Mouse (Mus musculus) MEL (cell line): ENCODE data around the gene Havcr1. TPM values are rescaled to one million over a fixed set of nuclear protein-coding genes. Genes with fewer than 3 reads are reported as not detected.

Experiments used
- DNase-seq: peaks from one replicate; pipeline ENCODE4 v3.0.0; 2011; ENCODE audit warnings: low read depth, low spot score
- H3K27ac ChIP-seq: 2 replicates; pipeline ENCODE4 v1.5.1; 2012; ENCODE audit warnings: low read depth, mild to moderate bottlenecking, control low read depth, low read length, moderate library complexity; ENCODE audit not compliant: control insufficient read depth
- H3K27me3 ChIP-seq, 2 experiments: fragments of 150-350 bp in 1 of 2; sonication (generic) in 1 of 2; 2 replicates each; pipeline ENCODE4 v1.6.1; 2012; ENCODE audit warnings: low read length in 2 of 2, mild to moderate bottlenecking in 2 of 2, improper control_type of control experiment in 1 of 2, moderate library complexity in 1 of 2; ENCODE audit not compliant: insufficient read depth in 2 of 2, control insufficient read depth in 1 of 2
- H3K36me3 ChIP-seq, 2 experiments: 2 replicates each; pipeline ENCODE4 v1.6.1; 2012 to 2014; ENCODE audit warnings: low read length in 2 of 2, improper control_type of control experiment in 1 of 2, inconsistent platforms in 1 of 2, mild to moderate bottlenecking in 1 of 2; ENCODE audit not compliant: insufficient read depth in 2 of 2, control insufficient read depth in 1 of 2
- H3K4me1 ChIP-seq, 2 experiments: fragments of 150-350 bp in 1 of 2; sonication (generic) in 1 of 2; 2 replicates each; pipeline ENCODE4 v1.6.1; 2012; ENCODE audit warnings: low read length in 2 of 2, improper control_type of control experiment in 1 of 2, mild to moderate bottlenecking in 1 of 2; ENCODE audit not compliant: insufficient read depth in 2 of 2, control insufficient read depth in 1 of 2
- H3K4me3 ChIP-seq, 2 experiments: fragments of 150-350 bp in 1 of 2; sonication (generic) in 1 of 2; 2 replicates each; pipeline ENCODE4 v1.5.1; 2012; ENCODE audit warnings: low read depth in 2 of 2, low read length in 2 of 2, mild to moderate bottlenecking in 2 of 2, moderate library complexity in 2 of 2, control low read depth in 1 of 2, improper control_type of control experiment in 1 of 2; ENCODE audit not compliant: control insufficient read depth in 1 of 2, insufficient read depth in 1 of 2
- H3K79me2 ChIP-seq: 2 replicates; pipeline ENCODE4 v1.6.1; 2012; ENCODE audit warnings: mild to moderate bottlenecking, low read length, moderate library complexity; ENCODE audit not compliant: control insufficient read depth, poor library complexity, insufficient read depth
- H3K9ac ChIP-seq: 2 replicates; pipeline ENCODE4 v1.6.1; 2012; ENCODE audit warnings: low read depth, mild to moderate bottlenecking, control low read depth, low read length, moderate library complexity; ENCODE audit not compliant: control insufficient read depth, poor library complexity, severe bottlenecking
- H3K9me3 ChIP-seq: fragments of 150-350 bp; sonication (generic); replicated peaks from 2 replicates; pipeline ENCODE4 v1.6.1; 2012; ENCODE audit warnings: mild to moderate bottlenecking, low read length, improper control_type of control experiment, moderate library complexity; ENCODE audit not compliant: insufficient read depth
- CHD2 ChIP-seq: IDR thresholded peaks from 2 replicates; pipeline ENCODE4 v1.6.1; 2011; ENCODE audit warnings: low read length, improper control_type of control experiment
- CTCF ChIP-seq, 3 experiments: IDR thresholded peaks in 2 of 3; conservative IDR thresholded peaks in 1 of 3; 2 replicates each; pipeline ENCODE4 v1.5.1; 2011 to 2012; ENCODE audit warnings: low read length in 3 of 3, low read depth in 2 of 3, mild to moderate bottlenecking in 2 of 3, improper control_type of control experiment in 1 of 3, inconsistent platforms in 1 of 3, mixed read lengths in 1 of 3, moderate library complexity in 1 of 3; ENCODE audit not compliant: control insufficient read depth in 1 of 3, insufficient read depth in 1 of 3, poor library complexity in 1 of 3, severe bottlenecking in 1 of 3
- E2F4 ChIP-seq: IDR thresholded peaks from 2 replicates; pipeline ENCODE4 v1.6.1; 2011; ENCODE audit warnings: low read depth, low read length, improper control_type of control experiment, borderline replicate concordance
- ELF1 ChIP-seq: IDR thresholded peaks from 2 replicates; pipeline ENCODE4 v1.6.1; 2014; ENCODE audit warnings: low read depth, mild to moderate bottlenecking, inconsistent platforms, low read length, improper control_type of control experiment, moderate library complexity
- EP300 ChIP-seq, 2 experiments: IDR thresholded peaks; 2 replicates each; pipeline ENCODE4 v1.6.1; 2011; ENCODE audit warnings: improper control_type of control experiment in 2 of 2, low read length in 2 of 2, low read depth in 1 of 2, mild to moderate bottlenecking in 1 of 2
- GATA1 ChIP-seq: IDR thresholded peaks from 2 replicates; pipeline ENCODE4 v1.6.1; 2011; ENCODE audit warnings: low read depth, low read length, improper control_type of control experiment
- HCFC1 ChIP-seq: IDR thresholded peaks from 2 replicates; pipeline ENCODE4 v1.6.1; 2012; ENCODE audit warnings: low read depth, mild to moderate bottlenecking, inconsistent platforms, low read length, improper control_type of control experiment, moderate library complexity
- JUND ChIP-seq: IDR thresholded peaks from 2 replicates; pipeline ENCODE4 v1.6.1; 2011; ENCODE audit warnings: low read depth, mild to moderate bottlenecking, improper control_type of control experiment, low read length
- MAZ ChIP-seq: IDR thresholded peaks from 2 replicates; pipeline ENCODE4 v1.6.1; 2012; ENCODE audit warnings: low read depth, mild to moderate bottlenecking, inconsistent platforms, low read length, improper control_type of control experiment
- MYB ChIP-seq: IDR thresholded peaks from 2 replicates; pipeline ENCODE4 v1.6.1; 2011; ENCODE audit warnings: mild to moderate bottlenecking, low read depth, low read length, improper control_type of control experiment
- NELFE ChIP-seq: IDR thresholded peaks from 2 replicates; pipeline ENCODE4 v1.6.1; 2011; ENCODE audit warnings: low read depth, low read length, improper control_type of control experiment
- NRF1 ChIP-seq: IDR thresholded peaks from 2 replicates; pipeline ENCODE4 v1.6.1; 2014; ENCODE audit warnings: low read depth, mild to moderate bottlenecking, inconsistent platforms, low read length, improper control_type of control experiment, moderate library complexity; ENCODE audit not compliant: poor library complexity, insufficient read depth, severe bottlenecking
- POLR2A ChIP-seq, 2 experiments: IDR thresholded peaks; 2 replicates each; pipeline ENCODE4 v1.6.1; 2011 to 2012; ENCODE audit warnings: low read length in 2 of 2, mild to moderate bottlenecking in 2 of 2, control low read depth in 1 of 2, improper control_type of control experiment in 1 of 2, low read depth in 1 of 2, moderate library complexity in 1 of 2; ENCODE audit not compliant: control insufficient read depth in 1 of 2, insufficient read depth in 1 of 2, poor library complexity in 1 of 2
- POLR2AphosphoS2 ChIP-seq: IDR thresholded peaks from 2 replicates; pipeline ENCODE4 v1.6.1; 2011; ENCODE audit warnings: low read length, improper control_type of control experiment
- POLR2AphosphoS5 ChIP-seq: IDR thresholded peaks from 2 replicates; pipeline ENCODE4 v1.6.1; 2012; ENCODE audit warnings: low read depth, borderline replicate concordance, mild to moderate bottlenecking, inconsistent platforms, low read length, moderate library complexity, mixed read lengths
- RAD21 ChIP-seq: IDR thresholded peaks from 2 replicates; pipeline ENCODE4 v1.6.1; 2011; ENCODE audit warnings: mild to moderate bottlenecking, low read depth, low read length, improper control_type of control experiment
- SIN3A ChIP-seq: IDR thresholded peaks from 2 replicates; pipeline ENCODE4 v1.6.1; 2012; ENCODE audit warnings: low read length, improper control_type of control experiment, inconsistent platforms
- SMC3 ChIP-seq: IDR thresholded peaks from 2 replicates; pipeline ENCODE4 v1.6.1; 2011; ENCODE audit warnings: low read depth, low read length, improper control_type of control experiment
- TAL1 ChIP-seq: IDR thresholded peaks from 2 replicates; pipeline ENCODE4 v1.6.1; 2012; ENCODE audit warnings: mild to moderate bottlenecking, inconsistent platforms, low read length, moderate library complexity, mixed read lengths
- UBTF ChIP-seq: IDR thresholded peaks from 2 replicates; pipeline ENCODE4 v1.6.1; 2012; ENCODE audit warnings: low read depth, mild to moderate bottlenecking, inconsistent platforms, low read length, improper control_type of control experiment, moderate library complexity, borderline replicate concordance; ENCODE audit not compliant: insufficient read depth
- USF2 ChIP-seq, 2 experiments: IDR thresholded peaks; 2 replicates each; pipeline ENCODE4 v1.6.1; 2011 to 2012; ENCODE audit warnings: improper control_type of control experiment in 2 of 2, low read length in 2 of 2, borderline replicate concordance in 1 of 2, inconsistent platforms in 1 of 2, low read depth in 1 of 2, mild to moderate bottlenecking in 1 of 2; ENCODE audit not compliant: insufficient read depth in 1 of 2
- ZC3H11A ChIP-seq: IDR thresholded peaks from 2 replicates; pipeline ENCODE4 v1.6.1; 2012; ENCODE audit warnings: low read depth, mild to moderate bottlenecking, inconsistent platforms, low read length, improper control_type of control experiment
- ZMIZ1 ChIP-seq: IDR thresholded peaks from 2 replicates; pipeline ENCODE4 v1.6.1; 2012; ENCODE audit warnings: low read depth, mild to moderate bottlenecking, inconsistent platforms, low read length, improper control_type of control experiment, moderate library complexity
- ZNF384 ChIP-seq: IDR thresholded peaks from 2 replicates; pipeline ENCODE4 v1.6.1; 2012; ENCODE audit warnings: low read depth, mild to moderate bottlenecking, inconsistent platforms, low read length, improper control_type of control experiment
- polyA plus RNA-seq, 2 experiments: library from polyadenylated mRNA; stranded (reverse) in 1 of 2; unstranded in 1 of 2; fragments of >175 nt in 1 of 2; fragments of >200 nt in 1 of 2; gene quantifications; 2 replicates each; pipeline versions ENCODE4 v1.2.1 to v1.2.4; 2012; ENCODE audit warnings: low replicate concordance in 2 of 2, low read depth in 1 of 2; ENCODE audit not compliant: insufficient read length in 2 of 2, insufficient read depth in 1 of 2, missing spikeins in 1 of 2
- total RNA-seq: library from RNA; depleted of rRNA; stranded (reverse); fragments of 300-350 nt; gene quantifications from 2 replicates; pipeline ENCODE4 v1.2.3, GENCODE M21; 2012

Havcr1 gene
- total and polyA plus RNA-seq, 3 experiments: not detected

GRCm38 (mm10) chr11:46779811-46780210, 44.9 kb downstream of the Havcr1 start:
- Histone ChIP-seq H3K4me3 (no peak overlapping the region), H3K9ac (no peak overlapping the region), H3K79me2 (no peaks in the 10 kb centered on the region), H3K27ac (no peak overlapping the region), H3K4me1 (no peaks in the 10 kb centered on the region), H3K9me3 (no peaks in the 10 kb centered on the region)
- no peak for DNase-seq
- no peak for TF ChIP-seq POLR2AphosphoS2
- no peak for TF ChIP-seq E2F4
- TF ChIP-seq USF2 (IDR thresholded peaks at IDR 0.05; ENCODE audit: borderline replicate concordance in 1 of 2, insufficient read depth in 1 of 2, low read depth in 1 of 2, low read length in 2 of 2): no peak
- TF ChIP-seq, all 39 proteins: peak for 0
- Histone ChIP-seq H3K27me3 (no peaks in the 10 kb centered on the region), H3K36me3 (no peaks in the 10 kb centered on the region)

- no peak for TF ChIP-seq ZNF384
- no peak for TF ChIP-seq CTCF (IDR thresholded peaks at IDR 0.05 in 2 of 3, conservative IDR thresholded peaks at IDR 0.05 in 1 of 3; ENCODE audit: control insufficient read depth in 1 of 3, insufficient read depth in 1 of 3, low read depth in 2 of 3, low read length in 3 of 3, poor library complexity in 1 of 3, severe bottlenecking in 1 of 3)
- TF ChIP-seq HCFC1: no peak
- no peak for TF ChIP-seq POLR2A (IDR thresholded peaks at IDR 0.05; ENCODE audit: control insufficient read depth in 1 of 2, insufficient read depth in 1 of 2, low read depth in 1 of 2, low read length in 2 of 2, poor library complexity in 1 of 2)
- no peak for TF ChIP-seq ZMIZ1
- TF ChIP-seq POLR2AphosphoS5: no peak
- TF ChIP-seq ZC3H11A: no peak
- TF ChIP-seq GATA1: no peak
- no peak for TF ChIP-seq ELF1
- no peak for TF ChIP-seq SMC3
- no peak for TF ChIP-seq RAD21
- TF ChIP-seq SIN3A: no peak
- Histone ChIP-seq H3K79me2 (no peaks in the 10 kb centered on the region), H3K27me3 (no peaks in the 10 kb centered on the region)
Observed at GRCm38 (mm10) chr11:46804440-46804839, 69.6 kb downstream of the Havcr1 start.

GRCm38 (mm10) chr11:46810511-46810910, 75.6 kb downstream of the Havcr1 start, which contains the start of gene Timd4:
Gene Timd4 (plus strand): TSS chr11:46810800.
- Histone ChIP-seq H3K27me3 (no peaks in the 10 kb centered on the region), H3K9me3 (no peaks in the 10 kb centered on the region; the same call in 1 of the 2 replicates), H3K4me1 (no peaks in the 10 kb centered on the region), H3K9ac (no peak within 1 kb of the TSS), H3K27ac (no peak within 1 kb of the TSS), H3K79me2 (no peaks in the 10 kb centered on the region), H3K4me3 (no peak within 1 kb of the TSS), H3K36me3 (no peaks in the 10 kb centered on the region)
- no peak for DNase-seq
- TF ChIP-seq EP300 (IDR thresholded peaks at IDR 0.05; ENCODE audit: low read depth in 1 of 2, low read length in 2 of 2) (no peak), TAL1 (no peak), JUND (no peak), MAZ (no peak), UBTF (no peak), E2F4 (no peak), ZMIZ1 (no peak), CTCF (IDR thresholded peaks at IDR 0.05 in 2 of 3, conservative IDR thresholded peaks at IDR 0.05 in 1 of 3; ENCODE audit: control insufficient read depth in 1 of 3, insufficient read depth in 1 of 3, low read depth in 2 of 3, low read length in 3 of 3, poor library complexity in 1 of 3, severe bottlenecking in 1 of 3) (no peak), CHD2 (no peak), POLR2A (IDR thresholded peaks at IDR 0.05; ENCODE audit: control insufficient read depth in 1 of 2, insufficient read depth in 1 of 2, low read depth in 1 of 2, low read length in 2 of 2, poor library complexity in 1 of 2) (no peak), USF2 (IDR thresholded peaks at IDR 0.05; ENCODE audit: borderline replicate concordance in 1 of 2, insufficient read depth in 1 of 2, low read depth in 1 of 2, low read length in 2 of 2) (no peak), NELFE (no peak), NRF1 (no peak), SIN3A (no peak), MYB (no peak), ZC3H11A (no peak), SMC3 (no peak), POLR2AphosphoS2 (no peak)

More at GRCm38 (mm10) chr11:46804440-46804839, 69.6 kb downstream of the Havcr1 start:
- Histone ChIP-seq H3K9ac (no peak overlapping the region), H3K9me3 (no peaks in the 10 kb centered on the region; the same call in 1 of the 2 replicates), H3K4me1 (no peaks in the 10 kb centered on the region), H3K27ac (no peak overlapping the region), H3K4me3 (no peak overlapping the region), H3K36me3 (no peaks in the 10 kb centered on the region)
- DNase-seq: no peak
